Mouse (Mus musculus) c-Kit-positive CD71-positive TER-119-negative erythroid progenitor cells, embryonic 14.5 days (primary cell): Measurements from ENCODE around the gene Sptb.

ENCODE experiments used
- DNase-seq: peaks from one replicate; pipeline ENCODE4 v3.0.0-alpha.2; 2013; ENCODE audit warnings: low read depth

The Sptb gene

DNA sequence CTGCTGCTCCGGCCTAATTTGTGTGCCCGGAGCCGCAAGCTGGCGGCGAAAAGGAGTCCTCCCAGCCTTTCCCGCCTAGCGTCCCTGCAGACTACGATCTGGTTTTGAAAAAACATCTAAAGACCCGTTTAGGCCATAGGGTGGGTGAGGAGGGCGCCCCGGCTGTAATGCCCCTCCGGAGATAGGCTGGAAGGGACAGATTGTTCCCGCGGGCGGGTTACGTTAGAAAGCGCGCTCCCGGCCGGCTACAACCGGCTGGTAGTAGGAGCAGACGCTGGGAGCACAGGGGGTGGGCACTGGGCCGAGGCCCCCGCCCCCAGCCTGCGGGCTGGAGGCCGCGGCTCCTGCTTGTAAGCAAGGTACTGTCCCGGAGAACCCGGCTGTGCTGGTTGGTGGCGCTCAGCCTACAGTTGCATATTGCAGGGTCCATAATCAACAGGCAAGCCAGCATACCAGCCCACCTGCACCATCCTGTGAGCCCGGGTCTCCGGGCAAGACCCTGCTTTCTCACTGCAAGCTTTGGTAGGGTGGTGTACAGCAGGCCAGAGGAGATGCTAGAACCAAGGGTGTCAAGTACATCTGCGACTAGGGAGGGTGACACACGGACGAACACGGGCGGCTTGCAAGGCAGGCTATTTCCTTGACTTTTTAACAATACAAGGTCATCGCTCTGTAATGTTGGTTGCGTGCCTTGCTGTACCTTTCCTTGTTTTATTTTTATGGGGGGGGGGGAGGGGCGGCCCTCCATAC lies at the start of gene Sptb:
Sptb (minus strand) TSS at position 197 of the 750 bp plus-strand sequence.
- no peak for DNase-seq

GRCm38 (mm10) chr12:76752652-76753318 lies 42.4 kb upstream of the Sptb start:
- no peak for DNase-seq

GRCm38 (mm10) chr12:76750866-76751459 lies 40.6 kb upstream of the Sptb start:
- no peak for DNase-seq

- no peak for DNase-seq
Measured at GRCm38 (mm10) chr12:76727955-76728354, 17.6 kb upstream of the Sptb start.

GRCm38 (mm10) chr12:76722026-76722425 lies 11.7 kb upstream of the Sptb start:
- DNase-seq: no peak

- DNase-seq: no peak
Measured at GRCm38 (mm10) chr12:76720572-76720971, 10.2 kb upstream of the Sptb start.

GRCm38 (mm10) chr12:76718384-76718783 lies 8.0 kb upstream of the Sptb start:
- DNase-seq: no peak

DNA sequence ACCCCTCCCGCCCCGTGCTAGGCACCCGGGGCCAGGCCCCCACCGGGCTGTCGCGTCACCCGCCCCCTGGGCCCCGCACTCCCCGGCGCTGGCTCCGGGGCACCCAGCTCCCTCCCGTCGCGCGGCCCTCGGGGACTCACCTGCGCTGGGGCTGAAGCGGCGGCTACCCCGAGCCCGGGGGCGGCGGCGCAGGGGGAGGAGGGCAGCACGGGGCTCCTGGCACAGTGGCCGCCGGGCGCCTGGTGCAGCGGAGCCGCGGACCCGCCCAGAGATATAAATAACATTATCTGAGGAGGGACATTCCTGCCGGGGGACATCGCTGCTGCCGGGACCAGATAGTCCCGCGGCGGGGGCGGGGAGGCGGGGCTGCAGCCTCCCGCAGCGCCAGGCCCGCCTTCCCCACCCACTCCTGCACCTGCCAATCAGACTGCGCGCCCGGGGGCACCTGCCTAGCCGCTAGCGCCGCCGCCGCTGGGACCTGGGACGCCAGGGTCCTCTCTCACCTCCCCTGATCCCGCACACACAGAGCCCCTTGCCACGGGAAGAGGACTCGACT lies 474 bp downstream of the Sptb start:
- DNase-seq: peak; percentile 87

GRCm38 (mm10) chr12:76708956-76709794 lies 1.2 kb downstream of the Sptb start:
- no peak for DNase-seq

- peak; percentile 33 for DNase-seq
Measured at GRCm38 (mm10) chr12:76708181-76708580, 2.2 kb downstream of the Sptb start.

DNA sequence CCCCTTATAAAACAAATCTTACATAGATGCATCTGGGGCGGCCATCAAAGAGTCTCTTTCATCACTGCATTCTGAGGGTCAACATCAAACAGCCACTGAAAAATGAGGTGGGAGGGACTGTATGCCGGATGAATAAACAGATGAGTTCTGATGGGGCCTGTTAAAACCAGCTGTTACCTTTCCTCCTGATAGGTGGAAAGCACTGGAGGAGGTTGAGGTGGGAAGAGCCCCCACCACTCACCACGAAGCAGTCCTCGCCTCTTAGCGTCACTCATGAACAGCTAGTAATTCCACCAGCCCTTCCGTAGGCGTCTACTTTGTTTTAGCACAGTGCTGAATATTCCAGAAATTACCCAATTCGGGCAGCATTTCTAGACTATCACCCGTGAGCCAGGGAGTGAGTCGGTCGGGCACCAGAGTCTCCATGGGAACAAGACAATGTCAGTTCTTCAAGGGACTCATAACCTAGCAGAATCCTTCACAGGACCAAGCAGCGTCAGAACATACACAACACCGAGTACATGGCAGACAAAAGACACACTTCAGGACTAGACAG lies 13.9 kb downstream of the Sptb start:
- no peak for DNase-seq

GRCm38 (mm10) chr12:76695773-76696172 lies 14.6 kb downstream of the Sptb start:
- no peak for DNase-seq

GRCm38 (mm10) chr12:76694801-76695505 lies 15.4 kb downstream of the Sptb start:
- no peak for DNase-seq

DNA sequence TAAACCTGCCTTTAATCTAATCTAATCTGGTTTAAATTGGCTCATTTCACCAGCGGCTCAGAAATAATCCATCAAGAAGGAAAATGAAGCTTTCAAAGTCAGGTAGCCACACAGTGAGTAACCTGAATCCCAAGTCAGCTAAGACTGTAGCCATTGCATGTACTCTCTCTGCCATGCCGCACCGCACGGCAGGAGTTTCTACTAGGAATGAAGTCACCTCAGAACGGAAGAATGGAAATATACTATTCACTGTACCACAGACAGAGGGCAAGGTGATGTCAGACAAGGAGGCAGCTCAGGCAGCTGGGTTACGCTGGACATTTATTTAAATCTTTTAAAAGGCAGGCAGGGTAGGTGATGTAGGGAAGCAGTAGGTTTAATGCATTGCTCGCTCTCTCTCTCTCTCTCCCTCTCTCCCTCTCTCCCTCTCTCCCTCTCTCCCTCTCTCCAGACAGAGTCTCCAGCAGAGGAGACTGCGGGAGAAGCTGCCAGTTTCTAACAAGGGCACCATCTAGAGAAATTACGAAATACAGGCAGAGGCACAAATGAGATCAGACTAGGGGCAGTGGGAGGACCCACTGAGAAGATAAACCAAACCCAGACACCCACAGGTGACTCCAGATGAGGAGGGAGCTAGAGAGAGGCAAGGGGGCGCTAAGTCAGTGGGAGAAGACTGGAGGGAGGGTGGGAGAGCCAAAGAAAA lies 22.7 kb downstream of the Sptb start:
- DNase-seq: no peak

GRCm38 (mm10) chr12:76685647-76686046 lies 24.7 kb downstream of the Sptb start:
- DNase-seq: no peak

DNA sequence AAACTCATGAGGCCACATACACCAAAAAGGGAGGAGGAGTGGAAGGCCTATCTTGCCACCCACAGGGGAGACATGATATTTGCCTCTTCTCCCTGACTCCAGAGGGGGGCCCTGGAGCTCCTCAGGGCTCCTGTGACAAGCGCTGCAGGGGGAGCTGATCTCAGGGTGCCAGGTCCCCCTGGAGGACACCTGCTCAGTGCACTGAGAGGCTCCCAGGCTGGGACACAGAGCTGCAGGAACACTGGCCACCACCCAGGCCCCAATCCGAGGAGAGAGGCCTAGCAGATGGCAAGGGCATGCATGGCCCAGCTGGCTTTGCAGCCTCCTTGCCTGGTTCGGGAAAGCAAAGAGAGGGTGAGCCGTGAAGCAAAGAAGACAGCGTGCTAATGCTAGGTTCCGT lies 25.9 kb downstream of the Sptb start:
- DNase-seq: no peak

DNA sequence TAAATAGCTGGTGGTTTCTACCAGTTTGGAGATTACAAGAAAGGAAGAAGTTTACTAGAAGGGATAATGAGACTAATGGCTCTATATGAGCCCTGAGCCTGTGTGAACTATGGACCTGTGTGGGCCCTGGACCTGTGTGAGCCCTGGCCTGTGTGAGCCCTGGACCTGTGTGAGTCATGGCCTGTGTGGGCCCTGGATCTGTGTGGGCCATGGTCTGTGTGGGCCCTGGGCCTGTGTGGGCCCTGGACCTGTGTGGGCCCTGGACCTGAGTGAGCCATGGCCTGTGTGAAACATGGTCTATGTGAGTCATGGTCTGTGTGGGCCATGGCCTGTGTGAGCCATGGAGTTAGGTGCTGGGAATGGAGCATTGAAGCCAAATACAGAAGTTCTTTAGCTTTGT lies 28.4 kb downstream of the Sptb start:
- DNase-seq: no peak

- DNase-seq: no peak
Measured at GRCm38 (mm10) chr12:76677068-76677467, 33.3 kb downstream of the Sptb start.

DNA sequence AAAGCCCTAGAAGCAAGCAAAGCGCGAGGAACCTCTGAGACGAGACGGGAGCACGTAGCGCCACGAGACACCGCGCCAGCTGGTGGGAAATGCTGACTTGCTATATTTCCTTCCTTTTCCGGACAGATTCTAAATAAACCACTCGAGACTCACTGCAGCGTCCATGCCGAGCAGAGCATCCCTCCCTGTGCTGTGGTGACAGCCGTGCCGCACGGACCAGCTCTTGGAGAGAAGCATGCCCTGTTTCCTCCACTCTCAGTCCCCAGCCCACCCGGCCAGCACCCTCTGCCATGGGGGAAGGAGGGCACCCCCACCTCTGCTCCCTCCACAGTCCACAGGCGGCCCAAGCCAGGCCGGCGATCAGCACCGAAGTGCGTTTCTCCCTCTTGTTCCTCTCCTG lies 33.9 kb downstream of the Sptb start:
- DNase-seq: no peak

- DNase-seq: no peak
Measured at GRCm38 (mm10) chr12:76675364-76675763, 35.0 kb downstream of the Sptb start.
